Mouse (Mus musculus) hindbrain, postnatal 0 days (tissue): ENCODE results near the gene Zkscan6. TPM values are rescaled to one million over a fixed set of nuclear protein-coding genes. Genes with fewer than 3 reads are reported as not detected.

ENCODE experiments used
- ATAC-seq: fragments of 200-750 bp; cut with Nextera tagmentation; 2 replicates; pipeline ENCODE4 v1.8.0; 2017; ENCODE audit warnings: mild to moderate bottlenecking, moderate TSS enrichment, moderate library complexity
- DNase-seq: peaks from one replicate; pipeline ENCODE4 v3.0.0-alpha.2; 2015; ENCODE audit warnings: low spot score
- H3K27ac ChIP-seq: fragments of 300-500 bp; sonication (generic); 2 replicates; pipeline ENCODE4 v1.5.1; 2014; ENCODE audit warnings: mild to moderate bottlenecking
- H3K27me3 ChIP-seq: fragments of 300-500 bp; sonication (generic); 2 replicates; pipeline ENCODE4 v1.6.1; 2014; ENCODE audit warnings: low read length, mixed read lengths; ENCODE audit not compliant: insufficient read depth
- H3K36me3 ChIP-seq: fragments of 300-500 bp; sonication (generic); 2 replicates; pipeline ENCODE4 v1.6.1; 2014; ENCODE audit warnings: low read length, mixed read lengths; ENCODE audit not compliant: insufficient read depth
- H3K4me1 ChIP-seq: fragments of 300-500 bp; sonication (generic); 2 replicates; pipeline ENCODE4 v1.6.1; 2014; ENCODE audit warnings: antibody characterized with exemption, low read length, mixed read lengths; ENCODE audit not compliant: insufficient read depth
- H3K4me2 ChIP-seq: fragments of 300-500 bp; sonication (generic); 2 replicates; pipeline ENCODE4 v1.6.1; 2014; ENCODE audit warnings: low read depth, mild to moderate bottlenecking, low read length, moderate library complexity, mixed read lengths
- H3K4me3 ChIP-seq: fragments of 300-500 bp; sonication (generic); 2 replicates; pipeline ENCODE4 v1.5.1; 2014; ENCODE audit warnings: low read length
- H3K9ac ChIP-seq: fragments of 300-500 bp; sonication (generic); replicated peaks from 2 replicates; pipeline ENCODE4 v1.6.1; 2014; ENCODE audit warnings: mild to moderate bottlenecking, low read length, moderate library complexity, mixed read lengths
- H3K9me3 ChIP-seq: fragments of 300-500 bp; sonication (generic); 2 replicates; pipeline ENCODE4 v1.6.1; 2016; ENCODE audit warnings: low read length, mixed read lengths
- CTCF ChIP-seq: IDR thresholded peaks from 2 replicates; pipeline ENCODE4 v1.5.1; 2016; ENCODE audit warnings: antibody characterized with exemption, control low read depth, low read depth
- WGBS: fragments of 180-500 bp; shearing (Covaris S2); extraction: QIAGEN DNeasy Blood & Tissue Kit; methylation state at CpG from one replicate; pipeline ENCODE4 v1.1.7; 2014; 5-methylcytosine and 5-hydroxymethylcytosine counted together
- polyA plus RNA-seq: library from polyadenylated mRNA; unstranded; fragments of >200 nt; fragmentation: Nextera tagmentation; extraction: Ambion mirVana; gene quantifications from 2 replicates; pipeline ENCODE4 v1.2.1, GENCODE M21; 2015
- total RNA-seq: library from RNA; depleted of rRNA; stranded (reverse); fragments of >200 nt; gene quantifications from 2 replicates; pipeline ENCODE4 v1.2.3, GENCODE M21; 2014

Zkscan6 gene
- total and polyA plus RNA-seq, 2 experiments from 2014 or later: 10.0 to 11.1 TPM

DNA sequence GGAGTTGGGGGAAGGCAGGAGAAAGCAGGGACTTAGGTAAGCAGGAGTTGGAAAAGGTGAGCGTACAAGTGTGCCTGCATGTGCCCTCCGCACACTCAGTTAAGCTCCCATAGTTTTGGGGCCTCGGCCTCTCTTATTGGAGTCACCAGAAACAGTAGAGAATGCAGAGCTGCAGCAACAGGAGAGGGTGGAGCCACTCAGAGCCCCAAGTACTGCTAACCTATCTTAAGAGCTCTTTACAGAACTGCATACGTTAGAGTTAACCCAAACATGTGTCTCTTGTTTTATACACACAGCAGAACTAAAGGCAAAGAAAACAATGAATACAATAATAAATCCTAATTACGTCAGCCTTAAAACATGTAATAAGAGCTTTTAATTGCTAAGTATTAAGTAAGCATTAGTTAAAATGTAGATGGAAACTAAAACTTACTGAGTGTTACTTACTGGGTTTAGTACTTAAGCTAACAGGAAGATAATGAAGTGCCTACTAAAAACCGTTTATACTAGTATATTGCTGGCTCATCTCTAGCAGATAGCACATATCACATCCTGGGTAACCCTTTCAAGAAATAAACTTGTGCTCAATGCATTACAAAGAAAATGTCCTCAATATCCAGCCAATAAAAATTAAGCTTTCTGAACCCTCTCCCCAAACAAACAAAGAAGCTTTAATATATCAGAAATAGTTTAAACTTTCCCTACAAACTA is 32.9 kb upstream of the Zkscan6 start:
- Histone ChIP-seq H3K27me3 (no peaks in the 10 kb centered on the region), H3K9me3 (no peaks in the 10 kb centered on the region), H3K9ac (no peak overlapping the region), H3K27ac (no peak overlapping the region), H3K36me3 (no peaks in the 10 kb centered on the region), H3K4me3 (no peak overlapping the region), H3K4me2 (no peak overlapping the region), H3K4me1 (peaks cover 4% of the 10 kb centered on the region; the same call in 1 of the 2 replicates)
- DNase-seq (no peak), ATAC-seq (no peak)
- no peak for TF ChIP-seq CTCF
- 83% methylated on average over 6 of the region's 6 CpGs for WGBS

- ATAC-seq (no peak), DNase-seq (no peak)
- H3K9me3 ChIP-seq: no peaks in the 10 kb centered on the region
- no peak overlapping the region for H3K4me2 ChIP-seq
- 52% methylated on average over 2 of the region's 2 CpGs for WGBS
- no peak overlapping the region for H3K9ac ChIP-seq
- TF ChIP-seq CTCF: no peak
- no peak overlapping the region for H3K4me3 ChIP-seq
- no peak overlapping the region for H3K27ac ChIP-seq
- H3K27me3 ChIP-seq: no peaks in the 10 kb centered on the region
- peaks cover 8% of the 10 kb centered on the region; the same call in 1 of the 2 replicates for H3K4me1 ChIP-seq
- H3K36me3 ChIP-seq: no peaks in the 10 kb centered on the region
Observed at GRCm38 (mm10) chr11:65776906-65777611, 29.9 kb upstream of the Zkscan6 start.

DNA sequence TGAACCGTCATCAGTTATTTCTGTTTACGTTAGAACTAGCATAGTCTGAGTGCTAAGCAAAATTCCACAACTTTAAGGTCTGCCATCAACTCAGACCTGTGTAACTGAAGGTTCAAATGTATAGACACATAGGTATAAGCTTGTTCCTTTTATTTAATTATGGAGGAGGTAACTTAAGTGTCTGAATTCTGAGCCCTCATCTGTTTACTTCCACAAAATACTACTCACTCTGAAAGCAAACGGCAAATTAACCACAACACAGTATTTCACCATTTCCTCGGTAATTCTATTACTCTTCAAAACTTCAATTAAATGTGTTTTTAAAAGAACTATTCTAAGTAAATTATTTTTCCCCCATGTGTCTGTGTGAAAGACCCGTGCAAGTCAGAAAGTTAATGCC is 29.2 kb upstream of the Zkscan6 start:
- WGBS: 85% methylated on average over 5 of the region's 5 CpGs
- Histone ChIP-seq H3K4me2 (no peak overlapping the region), H3K4me3 (no peak overlapping the region), H3K27ac (no peak overlapping the region), H3K9ac (no peak overlapping the region), H3K4me1 (peaks cover 8% of the 10 kb centered on the region; the same call in 1 of the 2 replicates), H3K36me3 (no peaks in the 10 kb centered on the region), H3K9me3 (no peaks in the 10 kb centered on the region), H3K27me3 (no peaks in the 10 kb centered on the region)
- ATAC-seq (no peak), DNase-seq (no peak)
- no peak for TF ChIP-seq CTCF

DNA sequence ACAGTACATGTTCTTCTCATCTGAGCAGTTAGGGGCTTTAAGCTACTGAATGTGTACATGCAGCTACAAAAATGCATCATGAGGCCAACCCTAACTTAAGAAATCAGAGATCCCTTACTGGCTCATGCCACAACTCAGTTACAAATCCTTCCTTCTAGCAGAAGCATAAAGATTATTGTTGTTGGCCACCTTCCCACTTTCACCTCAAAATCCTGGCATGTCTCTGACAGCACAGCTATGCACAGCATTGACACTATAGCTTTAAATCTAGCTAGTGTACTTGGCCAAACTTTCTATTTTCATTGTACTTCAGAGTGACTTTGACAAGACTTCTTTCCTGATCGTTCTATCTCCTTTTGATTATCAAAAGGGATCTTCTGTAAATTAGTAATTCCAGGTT is 27.9 kb upstream of the Zkscan6 start:
- WGBS: 70% methylated on average over 1 of the region's 1 CpGs
- H3K27me3 ChIP-seq: no peaks in the 10 kb centered on the region
- DNase-seq (no peak), ATAC-seq (no peak)
- no peak overlapping the region for H3K4me2 ChIP-seq
- H3K4me1 ChIP-seq: peaks cover 8% of the 10 kb centered on the region; the same call in 1 of the 2 replicates
- TF ChIP-seq CTCF: no peak
- H3K9ac ChIP-seq: no peak overlapping the region
- no peaks in the 10 kb centered on the region for H3K9me3 ChIP-seq
- no peak overlapping the region for H3K27ac ChIP-seq
- H3K36me3 ChIP-seq: no peaks in the 10 kb centered on the region
- H3K4me3 ChIP-seq: no peak overlapping the region

DNA sequence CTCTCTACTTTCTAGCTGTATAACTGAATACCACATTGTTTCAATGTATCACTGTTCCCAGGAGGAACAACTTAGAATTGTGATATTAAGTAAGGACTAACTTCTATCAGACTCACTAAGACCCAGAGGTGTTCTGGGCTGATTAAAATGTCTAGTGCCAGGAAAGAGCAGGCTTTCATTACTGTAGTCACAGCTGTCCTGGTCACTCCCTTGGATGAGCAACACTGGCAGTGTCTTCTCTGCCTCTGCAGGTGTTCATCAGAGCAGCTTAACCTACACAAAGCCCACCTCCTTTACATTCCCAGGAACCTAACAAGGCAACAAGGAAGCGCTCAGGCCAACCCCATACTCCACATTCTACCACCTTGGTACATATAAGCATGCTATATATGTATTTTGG is 27.4 kb upstream of the Zkscan6 start:
- 97% methylated on average over 1 of the region's 1 CpGs for WGBS

GRCm38 (mm10) chr11:65781596-65781995 is 25.4 kb upstream of the Zkscan6 start:
- no peak overlapping the region for H3K9ac ChIP-seq
- 95% methylated on average over 3 of the region's 3 CpGs for WGBS
- ATAC-seq: no peak

More for the DNA sequence above, 27.4 kb upstream of the Zkscan6 start:
- Histone ChIP-seq H3K9ac (no peak overlapping the region), H3K36me3 (no peaks in the 10 kb centered on the region), H3K27ac (no peak overlapping the region), H3K4me2 (no peak overlapping the region), H3K4me3 (no peak overlapping the region), H3K4me1 (peaks cover 8% of the 10 kb centered on the region; the same call in 1 of the 2 replicates), H3K27me3 (no peaks in the 10 kb centered on the region), H3K9me3 (no peaks in the 10 kb centered on the region)
- ATAC-seq: no peak
- no peak for TF ChIP-seq CTCF
- no peak for DNase-seq

GRCm38 (mm10) chr11:65786160-65786559 is 20.8 kb upstream of the Zkscan6 start:
- Histone ChIP-seq H3K4me3 (peak overlapping the region; percentile 96; the same call in 1 of the 2 replicates), H3K9ac (no peak overlapping the region), H3K9me3 (no peaks in the 10 kb centered on the region), H3K36me3 (no peaks in the 10 kb centered on the region), H3K27ac (no peak overlapping the region), H3K4me1 (peaks cover 7% of the 10 kb centered on the region), H3K4me2 (peak overlapping the region; percentile 81), H3K27me3 (no peaks in the 10 kb centered on the region)
- ATAC-seq (no peak), DNase-seq (no peak)
- WGBS: 87% methylated on average over 2 of the region's 2 CpGs
- TF ChIP-seq CTCF: no peak

More at GRCm38 (mm10) chr11:65781596-65781995, 25.4 kb upstream of the Zkscan6 start:
- H3K4me2 ChIP-seq: no peak overlapping the region
- no peak for DNase-seq
- no peak overlapping the region for H3K4me3 ChIP-seq
- no peaks in the 10 kb centered on the region for H3K27me3 ChIP-seq
- H3K36me3 ChIP-seq: no peaks in the 10 kb centered on the region
- H3K4me1 ChIP-seq: peaks cover 15% of the 10 kb centered on the region
- no peaks in the 10 kb centered on the region for H3K9me3 ChIP-seq
- TF ChIP-seq CTCF: no peak
- no peak overlapping the region for H3K27ac ChIP-seq
